Mouse (Mus musculus): ENCODE measurements around the gene Fam20a.

GRCm38 (mm10) chr11:109709501-109709900 lies 12.6 kb downstream of the Fam20a start:
- TF ChIP-seq POLR2A (IDR thresholded peaks at IDR 0.05; ENCODE audit: borderline replicate concordance, low read depth, low read length) (no peak), CTCF (IDR thresholded peaks at IDR 0.05; ENCODE audit: low read depth, low read length) (no peak)
